Mouse (Mus musculus): ENCODE data around the gene Strip1. TPM values are rescaled to one million over a fixed set of nuclear protein-coding genes. Genes with fewer than 3 reads are reported as not detected.

Gene Strip1
- 9.0 and 10.2 TPM in 2 replicates for polyA plus RNA-seq (2012; rRNA removed)

DNA sequence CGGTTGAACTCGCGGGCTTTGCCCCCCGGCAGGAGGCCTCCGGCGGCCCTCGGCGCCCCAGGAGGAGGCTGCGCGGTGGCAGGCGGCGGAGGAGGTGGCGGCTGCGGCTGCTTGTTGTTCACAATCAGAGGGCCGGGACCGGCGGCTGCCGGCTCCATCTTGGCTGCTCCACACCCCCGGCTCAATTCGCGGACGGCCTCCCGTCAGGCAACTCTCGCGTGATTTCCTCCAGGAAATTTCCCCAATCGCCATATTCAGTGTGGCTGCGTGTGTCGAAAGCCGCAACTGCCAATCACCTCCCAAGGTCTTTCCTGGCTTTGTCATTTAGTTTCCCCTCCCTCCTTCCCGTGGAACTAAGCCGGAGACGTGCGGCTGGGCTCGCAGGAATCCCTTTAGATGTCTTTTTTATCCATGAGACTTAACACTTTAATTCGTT lies at the start of gene Strip1:
Gene Strip1, minus strand, starts transcription at position 172 of the 436 bp plus-strand sequence.

DNA sequence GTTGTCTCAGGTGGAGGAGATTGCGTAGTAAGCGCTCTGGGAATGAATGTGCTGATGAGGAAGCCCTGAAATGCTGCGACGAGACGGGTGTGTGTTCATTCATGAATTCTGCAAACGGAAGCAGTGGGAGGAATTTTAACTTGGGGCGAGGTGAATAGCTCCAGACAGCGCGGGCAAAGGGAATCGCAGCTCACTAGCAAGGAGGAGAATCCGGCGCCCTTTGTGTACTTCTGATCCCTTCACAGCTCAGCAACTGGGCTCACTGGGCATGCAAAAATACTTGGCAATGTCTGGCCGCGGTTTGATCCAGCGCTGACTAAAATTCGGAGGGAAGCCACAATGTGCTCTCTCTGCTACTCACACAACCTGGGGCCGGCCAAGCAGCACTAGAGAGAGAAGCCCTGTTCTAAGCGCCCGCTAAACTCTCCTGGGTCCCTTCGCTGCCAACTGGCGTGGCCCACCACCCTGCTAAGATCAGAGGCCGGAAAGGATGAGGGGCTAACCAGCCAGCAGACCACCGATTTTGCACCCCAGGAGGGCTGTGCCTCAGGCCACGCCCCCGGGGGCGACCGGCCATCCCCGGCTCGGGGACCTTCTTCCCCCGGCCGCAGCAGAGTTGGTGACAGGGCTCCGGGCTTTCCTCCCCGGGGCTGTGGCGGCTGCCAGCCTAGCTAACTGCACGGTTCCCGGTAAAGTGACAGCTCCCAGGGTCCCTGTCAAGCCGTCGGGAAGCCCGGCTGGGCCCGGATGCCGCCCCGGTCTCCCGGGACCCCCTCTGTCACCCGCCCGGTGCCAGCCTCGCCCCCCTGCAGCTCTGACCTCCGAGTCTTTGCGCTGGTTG lies 592 bp downstream of the Strip1 start, which contains the start of gene Gm10961:
Gene Gm10961, plus strand, starts transcription at position 641 of the 841 bp plus-strand sequence.

DNA sequence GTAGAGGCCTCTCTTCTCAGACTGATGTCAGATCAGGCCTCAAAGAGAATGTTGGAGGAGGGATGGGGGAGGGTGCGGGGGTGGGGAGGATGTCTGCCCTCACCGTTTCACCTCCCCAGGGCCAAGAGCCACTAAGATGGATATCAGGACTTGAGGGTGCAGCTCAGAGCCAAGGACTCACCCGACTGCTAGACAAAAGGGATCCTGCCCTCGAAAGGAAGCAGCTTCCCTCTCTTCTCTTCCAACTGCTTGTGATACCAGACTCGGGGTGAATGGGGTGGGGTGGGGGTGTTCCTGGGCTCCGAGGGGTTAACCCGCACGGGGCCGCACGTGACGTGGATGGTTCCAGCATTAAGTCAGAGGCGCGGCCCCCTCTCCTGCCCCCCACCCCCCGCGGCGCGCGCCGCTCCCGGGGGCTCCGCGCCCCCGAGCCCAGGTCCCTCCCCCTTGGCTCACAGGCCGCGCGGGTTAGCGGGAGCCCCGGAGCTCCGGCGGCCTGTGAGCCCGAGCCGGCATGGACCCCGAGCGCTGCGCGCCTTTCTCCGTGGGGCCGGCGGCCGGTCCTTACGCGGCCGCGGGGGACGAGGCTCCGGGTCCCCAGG lies 36.7 kb downstream of the Strip1 start, which contains the start of gene Alx3:
Gene Alx3, plus strand, starts transcription at position 370 of the 602 bp plus-strand sequence.

Other genes with a start within 250 kb of the Strip1 start
- gene Kcnc4, start 172.1 kb downstream of the Strip1 start, polyA plus RNA-seq (2012; rRNA removed) = 0.02 TPM in 1 of 2 replicates, not detected in the other
- 0.08 and 0.17 TPM in 2 replicates for gene Slc6a17, start 113.7 kb downstream of the Strip1 start, polyA plus RNA-seq (2012; rRNA removed)
- gene Ubl4b, start 76.6 kb downstream of the Strip1 start, polyA plus RNA-seq (2012; rRNA removed) = not detected in 2 replicates
- 0.02 and 0.07 TPM in 2 replicates for gene Alx3, start 36.7 kb downstream of the Strip1 start, polyA plus RNA-seq (2012; rRNA removed)
- gene Gm10961, start 372 bp downstream of the Strip1 start, polyA plus RNA-seq (2012; rRNA removed) = not detected in 2 replicates
- gene Ahcyl1, start 64.9 kb upstream of the Strip1 start, polyA plus RNA-seq (2012; rRNA removed) = 30.5 and 33.6 TPM in 2 replicates
- 4.5 and 4.7 TPM in 2 replicates for gene Csf1, start 128.8 kb upstream of the Strip1 start, polyA plus RNA-seq (2012; rRNA removed)
- 0.06 TPM in 1 of 2 replicates, not detected in the other for gene Eps8l3, start 245.5 kb upstream of the Strip1 start, polyA plus RNA-seq (2012; rRNA removed)

All from liver, embryonic 14 days (tissue).